Mouse (Mus musculus): Measurements from ENCODE around the gene Rab3b.

DNA sequence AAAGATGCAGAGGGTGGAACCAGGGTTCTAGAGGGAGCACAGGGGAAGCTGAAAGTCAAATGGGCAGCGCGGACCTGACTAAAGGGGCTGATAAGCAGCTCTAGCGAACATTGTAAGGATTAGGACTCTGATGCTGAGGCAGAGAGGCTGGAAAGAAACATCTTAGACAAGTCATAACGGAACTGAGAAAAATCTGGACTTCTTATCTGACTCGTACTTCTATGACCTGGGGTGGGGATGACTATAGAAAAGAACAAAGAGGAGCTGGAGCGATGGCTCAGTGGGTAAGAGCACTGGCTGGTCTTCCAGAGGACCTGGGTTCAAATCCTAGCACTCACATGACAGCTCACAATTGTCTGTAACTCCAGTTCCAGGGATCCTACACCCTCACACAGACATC, 962 bp upstream of the Rab3b start:
- no peak for TF ChIP-seq CTCF (IDR thresholded peaks at IDR 0.05; ENCODE audit: low read depth, low read length)
- no peak for TF ChIP-seq POLR2A (IDR thresholded peaks at IDR 0.05; ENCODE audit: insufficient read depth, low read length)
- TF ChIP-seq EP300 (IDR thresholded peaks at IDR 0.05; ENCODE audit: insufficient read depth, low read depth, low read length): no peak

Measured in ES-Bruce4 (cell line).